Mouse (Mus musculus) B cell, adult 67 days (primary cell): ENCODE data around the gene Ms4a3. TPM values are rescaled to one million over a fixed set of nuclear protein-coding genes. Genes with fewer than 3 reads are reported as not detected.

Experiments
- total RNA-seq, 2 experiments: library from RNA; stranded (reverse); gene quantifications; 4 replicates each; pipeline ENCODE4 v1.2.4; 2023

Gene Ms4a3
- total RNA-seq: not detected

DNA sequence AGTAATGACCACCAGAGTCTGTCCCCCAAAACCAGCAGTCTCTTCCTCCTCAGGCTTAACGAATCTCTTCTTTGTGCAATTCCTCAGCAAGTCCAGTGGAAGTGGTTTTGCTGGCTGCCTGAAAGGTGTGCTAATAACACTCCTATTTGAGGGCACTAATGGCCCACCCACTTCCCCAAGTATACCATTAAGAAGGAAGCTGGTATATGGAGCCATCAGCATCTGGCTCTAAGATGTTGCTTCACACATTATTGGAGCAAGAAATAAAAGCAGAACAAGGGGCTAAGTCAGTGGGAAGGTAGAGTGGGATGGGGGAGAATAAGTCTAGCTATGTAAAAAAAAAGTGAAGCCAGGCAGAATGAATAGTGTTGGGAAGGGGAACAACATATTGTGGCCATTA lies at the start of gene Ms4a3:
TSS of gene Ms4a3 (minus strand) at position 120 of the 400 bp plus-strand sequence.

DNA sequence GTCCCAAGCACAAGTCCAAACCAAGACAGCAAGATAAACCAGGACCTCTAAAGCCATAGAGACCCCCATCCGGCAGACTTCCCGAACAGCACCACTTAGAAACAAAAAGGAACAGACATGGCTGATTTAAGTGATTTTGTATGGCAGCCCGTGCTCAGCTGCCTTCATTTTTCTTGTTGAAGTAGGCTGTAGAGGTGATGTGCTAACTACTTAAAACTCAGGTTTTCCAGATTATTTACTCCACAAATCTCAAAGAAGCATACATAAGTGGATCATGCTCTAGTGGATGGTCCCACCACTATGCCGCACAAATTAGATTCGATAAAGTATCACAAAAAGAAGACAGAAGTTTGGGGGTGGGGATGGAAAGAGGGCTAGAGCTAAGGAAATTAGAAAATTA lies 19.8 kb upstream of the Ms4a3 start, which contains the start of gene Oosp2:
TSS of gene Oosp2 (minus strand) at position 101 of the 400 bp plus-strand sequence.

DNA sequence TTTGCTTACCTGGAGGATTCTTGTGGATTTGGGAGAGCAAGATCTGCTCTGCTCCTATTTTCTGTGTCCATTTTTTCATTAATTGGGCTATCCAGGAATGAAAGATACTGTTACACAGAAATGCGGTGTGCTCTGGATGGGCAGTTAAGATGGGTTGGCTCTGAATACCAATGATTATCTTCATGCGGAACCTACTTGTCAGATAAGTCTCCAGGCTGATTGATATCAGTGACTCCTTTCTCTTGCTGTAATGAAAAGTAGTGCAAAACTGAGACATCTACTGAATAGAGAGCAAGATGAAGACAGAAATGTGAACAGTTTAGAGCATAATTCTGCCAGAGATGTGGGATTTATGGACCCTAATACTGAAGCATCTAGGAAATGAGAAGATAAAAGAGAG lies 17.1 kb downstream of the Ms4a3 start, which contains the start of gene Ms4a2:
TSS of gene Ms4a2 (minus strand) at position 169 of the 400 bp plus-strand sequence.

DNA sequence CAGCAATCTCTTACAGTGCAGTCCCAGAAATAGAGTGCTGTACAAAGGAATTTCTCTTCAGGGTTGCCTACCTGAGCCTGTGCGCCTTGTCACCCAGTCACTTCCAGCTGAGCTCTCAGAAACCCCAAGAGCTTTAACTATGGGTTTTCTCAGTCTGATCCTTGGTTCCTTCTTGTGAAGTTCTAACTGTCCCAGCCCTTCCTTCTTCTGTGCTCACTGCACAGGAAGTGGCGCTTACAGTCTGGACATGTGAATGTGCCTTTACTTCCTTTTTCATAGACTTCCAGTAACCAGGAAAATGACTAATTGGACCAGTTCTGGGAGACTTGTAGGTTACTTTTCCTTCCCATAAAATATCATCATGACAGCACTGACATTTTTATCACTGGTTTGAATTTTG lies 36.0 kb downstream of the Ms4a3 start, which contains the start of gene Ms4a6d:
TSS of gene Ms4a6d (minus strand) at position 247 of the 400 bp plus-strand sequence.

Other genes with a start within 250 kb of the Ms4a3 start
- gene Ms4a4c, start 236.1 kb downstream of the Ms4a3 start, total RNA-seq: 100 to 1,000 TPM; 169 to 245 TPM
- gene Ms4a4b, start 197.3 kb downstream of the Ms4a3 start, total RNA-seq: 10 to 100 TPM; 28.9 to 36.1 TPM
- gene Ms4a6c, start 171.5 kb downstream of the Ms4a3 start, total RNA-seq: 10 to 100 TPM; 17.6 to 24.1 TPM
- 100 to 1,000 TPM; 170 to 202 TPM for gene Gm8369, start 154.9 kb downstream of the Ms4a3 start, total RNA-seq
- 10 to 100 TPM; 87.9 to 94.8 TPM for gene Ms4a6b, start 124.3 kb downstream of the Ms4a3 start, total RNA-seq
- gene Ms4a4d, start 104.0 kb downstream of the Ms4a3 start, total RNA-seq: not detected
- gene Ms4a6d, start 36.0 kb downstream of the Ms4a3 start, total RNA-seq: 1 to 10 TPM; 3.4 to 3.8 TPM
- not detected for gene Ms4a2, start 17.1 kb downstream of the Ms4a3 start, total RNA-seq
- gene Oosp2, start 19.7 kb upstream of the Ms4a3 start, total RNA-seq: 1 to 10 TPM in 1 of 2 experiments, not detected in 1; 1.5 TPM
- gene Oosp1, start 50.3 kb upstream of the Ms4a3 start, total RNA-seq: 1 to 10 TPM in 1 of 2 experiments, under 1 TPM in 1; 0.93 to 1.2 TPM
- not detected for gene Oosp3, start 56.2 kb upstream of the Ms4a3 start, total RNA-seq
- gene Gif, start 106.7 kb upstream of the Ms4a3 start, total RNA-seq: not detected
- 10 to 100 TPM; 28.3 to 28.4 TPM for gene Mrpl16, start 129.5 kb upstream of the Ms4a3 start, total RNA-seq
- gene Stx3, start 178.6 kb upstream of the Ms4a3 start, total RNA-seq: 1 to 10 TPM; 1.0 TPM
- gene Olfr1417, start 198.4 kb upstream of the Ms4a3 start, total RNA-seq: not detected
- gene Olfr1418, start 220.2 kb upstream of the Ms4a3 start, total RNA-seq: not detected
- gene Olfr1419, start 234.3 kb upstream of the Ms4a3 start, total RNA-seq: not detected
- not detected for gene Olfr1420, start 245.7 kb upstream of the Ms4a3 start, total RNA-seq